Mouse (Mus musculus) small intestine, adult 2 months (tissue): Measurements from ENCODE around the gene Arap1.

ENCODE experiments used
- CTCF ChIP-seq: fragments of 200-500 bp; IDR thresholded peaks from 2 replicates; pipeline ENCODE4 v1.5.1; 2012; ENCODE audit warnings: low read depth, mild to moderate bottlenecking, control low read depth, inconsistent platforms, low read length, moderate library complexity, mixed read lengths; ENCODE audit not compliant: insufficient replicate concordance, insufficient read length; ENCODE audit errors: extremely low read depth
- POLR2A ChIP-seq: fragments of 200-500 bp; IDR thresholded peaks from 2 replicates; pipeline ENCODE4 v1.6.1; 2012; ENCODE audit warnings: low read depth, mild to moderate bottlenecking, control low read depth, inconsistent platforms, low read length, moderate library complexity

GRCm38 (mm10) chr7:101337401-101337800 lies 10.5 kb upstream of the Arap1 start:
- no peak for TF ChIP-seq CTCF
- TF ChIP-seq POLR2A = no peak
